Mouse (Mus musculus) ES-E14 (cell line): ENCODE data around the gene Birc5. TPM values are rescaled to one million over a fixed set of nuclear protein-coding genes. Genes with fewer than 3 reads are reported as not detected.

Experiments used
- DNase-seq: peaks from one replicate; pipeline ENCODE4 v3.0.0-alpha.2; 2013; ENCODE audit warnings: low read depth, low spot score
- H3K27ac ChIP-seq: 2 replicates; pipeline ENCODE4 v1.5.1; 2012; ENCODE audit warnings: low read depth, mild to moderate bottlenecking, low read length, moderate library complexity, mixed read lengths; ENCODE audit not compliant: poor library complexity, insufficient read depth, severe bottlenecking
- H3K36me3 ChIP-seq: 2 replicates; pipeline ENCODE4 v1.6.1; 2012; ENCODE audit warnings: mild to moderate bottlenecking, low read length, moderate library complexity, mixed read lengths; ENCODE audit not compliant: control insufficient read depth, poor library complexity, insufficient read depth, severe bottlenecking
- H3K4me1 ChIP-seq, 2 experiments: fragments of 150-350 bp in 1 of 2; sonication (generic) in 1 of 2; 2 replicates each; pipeline ENCODE4 v1.6.1; 2012; ENCODE audit warnings: low read length in 2 of 2, mild to moderate bottlenecking in 1 of 2, mixed read lengths in 1 of 2; ENCODE audit not compliant: control insufficient read depth in 2 of 2, insufficient read depth in 2 of 2, poor library complexity in 1 of 2
- H3K4me3 ChIP-seq, 2 experiments: fragments of 150-350 bp in 1 of 2; sonication (generic) in 1 of 2; 2 replicates each; pipeline ENCODE4 v1.5.1; 2012; ENCODE audit warnings: low read length in 2 of 2, low read depth in 1 of 2, mild to moderate bottlenecking in 1 of 2, mixed read lengths in 1 of 2; ENCODE audit not compliant: insufficient read depth in 1 of 2, poor library complexity in 1 of 2, severe bottlenecking in 1 of 2
- H3K9ac ChIP-seq: 2 replicates; pipeline ENCODE4 v1.6.1; 2012; ENCODE audit warnings: low read depth, mild to moderate bottlenecking, low read length, mixed read lengths; ENCODE audit not compliant: poor library complexity, insufficient read depth, severe bottlenecking
- H3K9me3 ChIP-seq: fragments of 150-350 bp; sonication (generic); 2 replicates; pipeline ENCODE4 v1.6.1; 2012; ENCODE audit warnings: low read depth, mild to moderate bottlenecking, low read length; ENCODE audit not compliant: control insufficient read depth, insufficient read depth
- CHD2 ChIP-seq: IDR thresholded peaks from 2 replicates; pipeline ENCODE4 v1.6.1; 2014; ENCODE audit warnings: mild to moderate bottlenecking, low read depth, low read length, inconsistent platforms
- HCFC1 ChIP-seq: IDR thresholded peaks from 2 replicates; pipeline ENCODE4 v1.6.1; 2012; ENCODE audit warnings: low read length, inconsistent platforms, borderline replicate concordance; ENCODE audit not compliant: insufficient read depth
- MAFK ChIP-seq: IDR thresholded peaks from 2 replicates; pipeline ENCODE4 v1.6.1; 2014; ENCODE audit warnings: mild to moderate bottlenecking, low read depth, low read length, inconsistent platforms; ENCODE audit not compliant: insufficient read depth
- ZC3H11A ChIP-seq: IDR thresholded peaks from 2 replicates; pipeline ENCODE4 v1.6.1; 2012; ENCODE audit warnings: low read depth, mild to moderate bottlenecking, inconsistent platforms, low read length, borderline replicate concordance
- ZNF384 ChIP-seq: IDR thresholded peaks from 2 replicates; pipeline ENCODE4 v1.6.1; 2012; ENCODE audit warnings: low read depth, low read length, inconsistent platforms
- in situ Hi-C, 2 experiments: fragments of 600-800 bp; cut with MboI; formaldehyde crosslinking; loops; one replicate each; pipeline ENCODE4 v1.15.1; 2025; ENCODE audit warnings: low sequenced_read_pairs in 2 of 2, inconsistent platforms in 1 of 2; ENCODE audit not compliant: unreplicated experiment in 2 of 2
- total RNA-seq: library from RNA; depleted of rRNA; stranded (reverse); fragments of 300-350 nt; gene quantifications from 2 replicates; pipeline ENCODE4 v1.2.3, GENCODE M21; 2012

The Birc5 gene
- total RNA-seq, 1 experiment = 166 TPM

- H3K27ac ChIP-seq = no peak overlapping the region
- peaks cover 6 to 24% of the 10 kb centered on the region in 2 experiments; a peak in 3 of 4 replicates for H3K4me1 ChIP-seq
- H3K9me3 ChIP-seq = no peaks in the 10 kb centered on the region
- no peak overlapping the region for H3K9ac ChIP-seq
- in situ Hi-C loops = loop anchor here in 1 of 2 experiments (25.0 kb wide), 1 partner anchor 371 kb away; the partner anchor contains the start of gene Cyth1
- TF ChIP-seq CHD2 (no peak), ZNF384 (no peak), MAFK (no peak), HCFC1 (no peak), ZC3H11A (no peak)
- no peak overlapping the region for H3K4me3 ChIP-seq
- no peak for DNase-seq
- H3K36me3 ChIP-seq = no peaks in the 10 kb centered on the region
These were observed 16.9 kb downstream of the Birc5 start for GRCm38 (mm10) chr11:117865988-117866387.

- in situ Hi-C loops = loop anchor here in 1 of 2 experiments (5.0 to 25.0 kb wide), 2 partner anchors 211 to 366 kb away; partner anchors contain the start of gene Cyth1
- no peak overlapping the region for H3K27ac ChIP-seq
- TF ChIP-seq MAFK (no peak), HCFC1 (peak; percentile 39; the same call in 1 of the 2 replicates), CHD2 (no peak), ZC3H11A (peak; percentile 97), ZNF384 (no peak)
- H3K9ac ChIP-seq = peak overlapping the region; percentile 58; the same call in 1 of the 2 replicates
- peak; percentile 86 for DNase-seq
- H3K9me3 ChIP-seq = no peaks in the 10 kb centered on the region
- peak overlapping the region; percentile 18 to 54; a peak in 3 of 4 replicates for H3K4me3 ChIP-seq
- peaks cover 8 to 22% of the 10 kb centered on the region in 2 experiments; a peak in 3 of 4 replicates for H3K4me1 ChIP-seq
- no peaks in the 10 kb centered on the region for H3K36me3 ChIP-seq
These were observed 21.8 kb downstream of the Birc5 start for GRCm38 (mm10) chr11:117870688-117871365.

- no peak for TF ChIP-seq ZNF384
- no peak for TF ChIP-seq MAFK
- TF ChIP-seq CHD2 = no peak
- no peak for TF ChIP-seq ZC3H11A
- TF ChIP-seq HCFC1 = no peak
- no peaks in the 10 kb centered on the region for H3K9me3 ChIP-seq
- no peaks in the 10 kb centered on the region for H3K36me3 ChIP-seq
- no peak overlapping the region for H3K27ac ChIP-seq
- H3K4me3 ChIP-seq = no peak overlapping the region
- in situ Hi-C loops = loop anchor here in 1 of 2 experiments (5.0 to 25.0 kb wide), 2 partner anchors 211 to 366 kb away; partner anchors contain the start of gene Cyth1
- DNase-seq = no peak
- no peak overlapping the region for H3K9ac ChIP-seq
- peaks cover 11 to 25% of the 10 kb centered on the region in 2 experiments for H3K4me1 ChIP-seq
These were observed 22.3 kb downstream of the Birc5 start for GRCm38 (mm10) chr11:117871376-117871775.

GRCm38 (mm10) chr11:117871911-117872584 is 23.0 kb downstream of the Birc5 start:
- Histone ChIP-seq H3K27ac (no peak overlapping the region), H3K4me3 (no peak overlapping the region), H3K9ac (peak overlapping the region; percentile 6; the same call in 1 of the 2 replicates), H3K4me1 (peaks cover 9 to 21% of the 10 kb centered on the region in 2 experiments), H3K9me3 (no peaks in the 10 kb centered on the region), H3K36me3 (no peaks in the 10 kb centered on the region)
- no peak for DNase-seq
- TF ChIP-seq HCFC1 (no peak), ZNF384 (no peak)
- in situ Hi-C loops = loop anchor here in 1 of 2 experiments (5.0 to 25.0 kb wide), 2 partner anchors 210 to 365 kb away; partner anchors contain the start of gene Cyth1
